Mouse (Mus musculus) lung, postnatal 10 days (tissue): ENCODE results near the gene Gm7534.
A peak's percentile ranks its signal among the peaks of the same experiment; 100 is the strongest.
"Not testable (repeated sequence)": the region's sequence is repeated elsewhere in the genome, so short reads cannot be mapped to it uniquely, and the experiment has no call there.

Experiments
- DNase-seq: peaks from one replicate; pipeline ENCODE4 v3.0.0; 2021

The Gm7534 gene

GRCm38 (mm10) chr4:134199371-134199770 is 3.4 kb downstream of the Gm7534 start:
- DNase-seq: no peak

- DNase-seq: no peak
Observed at GRCm38 (mm10) chr4:134186268-134186667, 16.5 kb downstream of the Gm7534 start.

- no peak for DNase-seq
Observed at GRCm38 (mm10) chr4:134185569-134185968, 17.2 kb downstream of the Gm7534 start.

GRCm38 (mm10) chr4:134183711-134184110 is 19.1 kb downstream of the Gm7534 start:
- no peak for DNase-seq

- DNase-seq: no peak
Observed at GRCm38 (mm10) chr4:134181825-134182224, 21.0 kb downstream of the Gm7534 start.

- DNase-seq: no peak
Observed at GRCm38 (mm10) chr4:134181112-134181511, 21.7 kb downstream of the Gm7534 start.

GRCm38 (mm10) chr4:134172391-134172790 is 30.4 kb downstream of the Gm7534 start:
- no peak for DNase-seq

GRCm38 (mm10) chr4:134166906-134167305 is 35.9 kb downstream of the Gm7534 start:
- DNase-seq: no peak

- no peak for DNase-seq
Observed at GRCm38 (mm10) chr4:134165548-134166465, 37.0 kb downstream of the Gm7534 start.

GRCm38 (mm10) chr4:134165024-134165423 is 37.8 kb downstream of the Gm7534 start:
- DNase-seq: no peak

- no peak for DNase-seq
Observed at GRCm38 (mm10) chr4:134164591-134164990, 38.2 kb downstream of the Gm7534 start.

GRCm38 (mm10) chr4:134160071-134160470 is 42.7 kb downstream of the Gm7534 start:
- peak; percentile 50 for DNase-seq

GRCm38 (mm10) chr4:134158774-134159173 is 44.0 kb downstream of the Gm7534 start:
- no peak for DNase-seq

GRCm38 (mm10) chr4:134157558-134157957 is 45.2 kb downstream of the Gm7534 start:
- DNase-seq: no peak

- peak; percentile 10 for DNase-seq
Observed at GRCm38 (mm10) chr4:134156744-134157143, 46.1 kb downstream of the Gm7534 start.

GRCm38 (mm10) chr4:134155961-134156465 is 46.8 kb downstream of the Gm7534 start:
- no peak for DNase-seq

GRCm38 (mm10) chr4:134155531-134155930 is 47.3 kb downstream of the Gm7534 start:
- no peak for DNase-seq

- DNase-seq: no peak
Observed at GRCm38 (mm10) chr4:134154354-134154753, 48.5 kb downstream of the Gm7534 start.

GRCm38 (mm10) chr4:134153656-134154055 is 49.1 kb downstream of the Gm7534 start:
- no peak for DNase-seq

GRCm38 (mm10) chr4:134152112-134152511 is 50.7 kb downstream of the Gm7534 start:
- DNase-seq: no peak

GRCm38 (mm10) chr4:134149389-134149788 is 53.4 kb downstream of the Gm7534 start:
- DNase-seq: no peak

GRCm38 (mm10) chr4:134144297-134144696 is 58.5 kb downstream of the Gm7534 start:
- DNase-seq: not testable (repeated sequence)
